Mouse (Mus musculus): Measurements from ENCODE around the gene Olfr670.
"Not testable (repeated sequence)": the region's sequence is repeated elsewhere in the genome, so short reads cannot be mapped to it uniquely, and the experiment has no call there.

The Olfr670 gene

DNA sequence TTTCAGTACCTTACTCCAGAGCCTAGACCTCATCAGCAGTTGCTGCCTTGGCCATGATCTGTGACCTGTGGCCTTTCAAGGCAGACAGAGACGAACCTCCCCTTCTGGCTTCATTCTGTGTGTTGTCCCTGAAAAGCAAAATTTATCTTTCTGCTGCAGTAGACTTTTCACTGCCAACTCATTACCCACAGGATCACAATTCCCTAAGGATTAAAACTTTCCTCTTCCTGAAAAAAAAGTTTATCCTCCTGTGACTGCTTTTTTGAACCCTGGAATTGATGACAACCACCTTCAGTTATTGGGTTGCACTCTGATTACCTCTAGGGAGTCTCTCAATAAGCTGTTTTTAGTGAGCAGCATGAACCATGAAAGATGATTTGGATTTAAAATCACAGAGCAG, at the start of gene Olfr670:
Gene Olfr670 (minus strand): TSS at position 101 of the 400 bp plus-strand sequence.
- DNase-seq (ENCODE audit: low spot score) = no peak

DNA sequence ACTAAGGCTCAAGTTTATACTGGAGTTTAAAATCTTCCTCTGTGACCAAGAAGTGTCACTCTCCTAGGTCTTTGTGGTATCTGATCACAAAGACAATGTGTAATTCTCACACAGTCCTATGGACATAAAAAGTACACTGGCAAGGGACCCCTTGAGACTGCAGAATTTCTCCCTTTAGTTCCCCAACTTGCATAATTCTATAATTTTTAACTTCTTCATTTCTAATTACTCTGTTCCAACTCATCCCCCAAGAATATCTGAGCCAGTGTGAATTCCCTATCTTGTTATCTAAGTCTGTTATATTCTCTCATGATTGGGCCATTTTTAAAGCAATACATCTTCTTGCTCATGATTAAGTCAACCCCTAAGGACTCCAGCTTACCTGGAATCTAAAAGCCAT, 39.5 kb upstream of the Olfr670 start, which contains the start of gene Olfr672:
Gene Olfr672 (minus strand): TSS at position 101 of the 400 bp plus-strand sequence.
- no peak for DNase-seq (ENCODE audit: low spot score)

DNA sequence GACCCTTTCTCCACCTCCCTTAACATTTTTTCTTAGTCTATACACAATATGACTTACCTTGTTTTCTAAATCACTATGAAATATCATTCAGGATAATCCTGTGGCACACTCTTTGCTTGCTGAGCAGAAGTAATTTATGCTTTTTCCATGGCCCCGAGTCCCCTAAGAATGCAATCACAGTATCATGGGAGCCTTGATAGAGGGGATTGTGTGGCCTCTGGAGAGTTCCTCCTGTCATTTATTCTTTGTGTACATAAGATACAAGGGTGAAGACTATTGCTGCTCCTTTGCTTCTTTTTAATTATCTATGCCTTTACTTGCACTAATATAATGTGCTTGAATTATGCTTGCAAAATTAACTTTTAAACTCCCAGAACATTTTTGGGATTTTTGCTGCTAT, 16.6 kb upstream of the Olfr670 start, which contains the start of gene Olfr671:
Gene Olfr671 (minus strand): TSS at position 101 of the 400 bp plus-strand sequence.
- DNase-seq (ENCODE audit: low spot score) = no peak

DNA sequence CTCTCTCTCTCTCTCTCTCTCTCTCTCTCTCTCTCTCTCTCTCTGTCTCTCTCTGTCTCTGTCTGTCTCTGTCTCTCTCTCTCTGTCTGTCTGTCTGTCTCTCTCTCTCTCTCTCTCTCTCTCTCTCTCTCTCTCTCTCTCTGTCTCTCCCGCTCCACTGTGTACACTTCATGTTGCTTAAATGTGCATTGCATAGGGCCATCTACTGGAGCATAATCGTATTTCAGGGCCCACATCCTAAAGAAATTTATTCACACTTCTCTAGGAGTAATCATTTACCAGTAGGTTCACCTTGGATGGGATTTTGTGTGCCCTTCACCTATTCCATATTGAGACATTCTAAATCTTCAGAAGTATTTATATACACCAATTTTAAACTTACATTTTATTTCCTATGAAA, 10.1 kb upstream of the Olfr670 start:
- not testable (repeated sequence) for DNase-seq (ENCODE audit: low spot score)

DNA sequence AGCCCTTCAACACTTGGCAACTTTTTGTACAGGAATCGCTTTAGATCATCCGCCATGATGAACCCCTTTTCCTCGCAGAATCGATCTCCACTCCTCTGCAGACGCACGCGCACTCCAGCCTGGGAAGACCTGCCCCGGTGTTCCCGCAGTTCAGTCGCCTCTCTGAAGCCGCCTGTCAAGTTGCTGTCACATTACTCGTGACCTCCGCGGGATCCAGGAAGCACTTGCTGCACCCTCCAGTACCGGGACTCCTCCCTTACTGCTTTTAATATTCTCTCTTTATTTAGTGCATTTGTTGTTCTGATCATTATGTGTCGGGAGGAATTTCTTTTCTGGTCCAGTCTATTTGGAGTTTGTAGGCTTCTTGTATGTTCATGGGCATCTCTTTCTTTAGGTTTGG, 12.2 kb downstream of the Olfr670 start:
- not testable (repeated sequence) for DNase-seq (ENCODE audit: low spot score)

DNA sequence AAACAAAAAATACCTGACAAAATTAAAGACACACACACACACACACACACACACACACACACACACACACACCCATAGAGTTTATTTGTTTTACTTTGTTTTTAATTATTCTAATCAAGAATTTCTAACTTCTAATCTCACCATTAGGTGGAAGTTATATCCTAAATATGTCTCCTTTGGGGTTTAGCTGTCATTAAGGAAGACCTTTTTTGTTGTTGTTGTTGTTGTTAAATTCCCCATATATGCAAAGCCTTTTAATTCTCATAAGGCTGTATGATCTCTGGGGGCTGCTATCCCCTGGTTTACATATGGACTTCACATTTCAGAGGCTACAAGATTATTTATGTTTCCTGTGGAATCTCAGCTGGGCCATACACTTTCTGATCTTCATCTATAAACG, 28.5 kb downstream of the Olfr670 start, which contains the start of gene Olfr669:
Gene Olfr669 (plus strand): TSS at position 301 of the 400 bp plus-strand sequence.
- DNase-seq (ENCODE audit: low spot score) = no peak

DNA sequence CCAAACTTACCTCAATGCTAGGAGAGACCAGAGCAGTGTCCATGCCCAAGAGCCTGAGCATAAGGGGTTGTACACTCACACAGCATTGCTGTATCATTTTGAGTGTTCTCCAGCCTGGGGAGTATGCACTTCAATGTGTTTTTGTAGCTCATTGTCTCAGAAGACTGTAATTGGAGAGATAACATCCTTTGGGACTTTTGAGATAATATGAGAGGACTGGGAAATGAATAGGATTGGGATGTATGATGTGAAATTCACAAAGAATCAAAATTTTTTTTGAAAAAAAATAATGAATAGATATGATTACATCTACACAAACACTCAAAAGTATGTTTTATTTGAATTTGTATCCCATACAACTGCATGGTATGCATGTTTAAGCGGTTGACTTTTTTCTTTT, 34.5 kb downstream of the Olfr670 start, which contains the start of gene Olfr668:
Gene Olfr668 (minus strand): TSS at position 101 of the 400 bp plus-strand sequence.
- no peak for DNase-seq (ENCODE audit: low spot score)

DNA sequence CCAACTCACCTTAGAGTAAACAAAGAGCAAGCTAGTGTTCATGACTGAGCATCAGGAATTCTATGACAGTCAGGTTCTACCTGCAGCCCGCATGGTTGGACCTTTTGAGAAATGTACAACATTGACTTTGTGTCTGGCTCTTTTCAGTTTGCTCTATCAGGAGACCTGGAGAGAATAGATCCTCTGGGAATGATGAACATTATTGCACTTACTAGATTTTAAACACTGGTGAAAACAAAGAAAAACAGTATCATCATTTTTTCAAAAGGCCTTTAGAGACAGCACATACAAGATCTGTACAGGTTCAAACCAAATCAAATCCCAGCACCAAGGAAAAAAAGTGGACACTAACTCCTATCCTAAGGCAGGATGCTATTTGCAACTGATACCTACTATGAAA, 41.0 kb downstream of the Olfr670 start, which contains the start of gene Olfr667:
Gene Olfr667 (minus strand): TSS at position 101 of the 400 bp plus-strand sequence.
- no peak for DNase-seq (ENCODE audit: low spot score)
